Mouse (Mus musculus): ENCODE results near the gene Cym. TPM values are rescaled to one million over a fixed set of nuclear protein-coding genes. Genes with fewer than 3 reads are reported as not detected.

Gene Cym
- total RNA-seq (2021): 1 to 10 TPM in 1 of 2 experiments, under 1 TPM in 1; 0.31 to 2.1 TPM
- long read RNA-seq, experiment 1, partial matches to known transcripts: 2 of 3 reads
- long read RNA-seq, experiment 1, other reads (novel, unspliced or antisense): 1 of 3 reads
- long read RNA-seq, experiment 2: 0 reads

DNA sequence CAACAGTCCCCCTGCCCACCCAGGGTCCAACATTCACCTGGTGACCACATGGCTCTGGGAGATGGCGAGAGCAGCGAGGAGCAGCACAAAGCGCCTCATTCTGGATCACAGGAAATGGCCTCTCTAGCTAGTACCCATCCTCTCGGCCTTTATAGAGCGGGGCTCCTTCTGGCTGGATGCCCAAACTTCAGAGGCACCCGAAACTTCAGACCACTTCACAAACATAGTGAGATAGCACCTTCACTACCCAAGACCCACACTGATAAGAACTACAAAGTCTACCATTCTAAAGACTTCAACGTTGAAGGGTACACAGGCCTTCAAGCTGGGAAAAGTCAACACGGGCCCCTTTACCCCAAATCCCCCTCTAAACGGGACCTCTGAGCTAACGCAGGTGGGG lies at the start of gene Cym:
Gene Cym (minus strand): TSS at position 125 of the 400 bp plus-strand sequence.
- no peak for DNase-seq (ENCODE audit: low spot score in 2 of 2)

DNA sequence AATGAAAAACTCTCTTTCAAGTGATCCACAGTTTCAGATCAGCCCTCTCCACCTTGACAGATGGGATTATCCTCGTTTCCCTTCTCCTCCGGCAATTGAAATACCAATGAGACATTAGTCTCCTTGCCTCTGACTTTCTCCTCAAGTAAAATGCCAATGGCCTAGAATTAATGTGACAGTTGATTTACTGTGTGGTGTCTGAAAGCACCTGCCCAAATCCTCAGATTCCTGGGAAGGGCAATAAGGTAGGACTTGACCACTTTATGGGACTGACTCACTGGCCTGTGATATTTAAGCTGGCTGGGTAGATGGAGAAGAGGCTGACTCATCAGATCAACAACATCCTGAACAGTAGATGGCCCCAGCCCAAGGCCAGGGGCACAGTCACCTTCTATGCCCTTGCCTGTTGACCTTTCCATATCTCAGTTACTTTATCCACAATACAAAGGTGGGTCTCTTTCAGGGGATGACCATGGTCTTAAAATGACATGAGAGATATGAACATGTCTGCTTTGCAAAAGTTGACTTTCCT lies 45.3 kb upstream of the Cym start:
- DNase-seq (ENCODE audit: low spot score in 2 of 2): no peak

DNA sequence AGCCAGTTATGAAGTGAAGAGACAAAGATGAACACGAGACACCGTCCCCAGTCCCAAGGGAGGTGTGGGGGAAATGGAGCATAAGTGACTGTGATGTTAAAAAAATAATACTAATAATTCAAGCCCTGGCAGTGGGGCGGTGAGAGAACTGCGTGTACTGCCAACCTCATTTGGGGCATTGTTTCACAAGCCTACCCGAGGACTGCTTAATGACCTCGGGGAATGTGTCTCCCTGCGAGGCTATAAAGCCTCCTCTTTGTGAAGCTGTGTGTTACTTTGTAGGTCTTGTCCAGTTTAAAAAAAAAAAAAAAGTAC lies 40.3 kb upstream of the Cym start:
- no peak for DNase-seq (ENCODE audit: low spot score in 2 of 2)

DNA sequence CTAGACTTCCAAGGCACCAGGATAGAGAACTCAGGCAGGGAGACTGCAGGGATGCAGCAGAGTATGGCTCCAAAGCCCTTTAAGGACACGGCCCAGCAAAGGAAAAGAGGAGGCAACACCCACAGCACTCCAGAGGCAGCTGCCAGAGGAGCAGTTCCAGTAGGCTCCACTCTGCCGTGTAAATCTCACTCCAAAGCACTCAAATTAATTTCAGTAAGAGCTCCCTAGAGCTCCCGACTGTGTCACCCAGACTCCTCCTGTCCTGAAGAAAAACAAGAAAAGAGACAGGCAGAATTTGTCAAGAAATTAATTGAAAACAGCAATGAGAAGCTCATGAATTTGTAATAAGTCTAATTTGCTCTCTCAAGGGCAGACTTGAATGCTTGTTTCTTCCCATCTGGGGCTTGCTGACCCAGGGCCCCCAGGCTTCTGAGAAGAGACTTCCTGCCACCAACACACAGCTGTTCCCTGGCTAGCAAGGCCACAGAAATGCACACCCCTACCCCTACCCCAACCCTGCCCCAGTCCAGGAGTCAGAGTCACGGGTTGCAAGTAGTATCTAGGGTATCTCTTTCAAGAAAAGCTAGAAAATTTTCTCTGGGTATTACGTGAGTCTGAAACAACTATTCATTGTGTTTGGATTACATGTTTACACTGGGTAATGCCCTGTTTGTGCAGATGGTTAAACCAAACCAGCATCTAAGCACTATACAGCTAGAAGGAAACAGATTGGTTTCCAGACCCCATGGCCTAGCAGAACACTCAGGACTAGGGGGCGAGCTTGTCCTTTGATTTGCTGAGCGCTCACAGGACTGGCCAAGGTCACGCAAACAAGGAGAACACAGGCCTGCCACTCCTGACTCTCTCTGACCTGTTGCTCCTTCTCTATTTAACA lies 39.7 kb upstream of the Cym start:
- DNase-seq (ENCODE audit: low spot score in 2 of 2): no peak

DNA sequence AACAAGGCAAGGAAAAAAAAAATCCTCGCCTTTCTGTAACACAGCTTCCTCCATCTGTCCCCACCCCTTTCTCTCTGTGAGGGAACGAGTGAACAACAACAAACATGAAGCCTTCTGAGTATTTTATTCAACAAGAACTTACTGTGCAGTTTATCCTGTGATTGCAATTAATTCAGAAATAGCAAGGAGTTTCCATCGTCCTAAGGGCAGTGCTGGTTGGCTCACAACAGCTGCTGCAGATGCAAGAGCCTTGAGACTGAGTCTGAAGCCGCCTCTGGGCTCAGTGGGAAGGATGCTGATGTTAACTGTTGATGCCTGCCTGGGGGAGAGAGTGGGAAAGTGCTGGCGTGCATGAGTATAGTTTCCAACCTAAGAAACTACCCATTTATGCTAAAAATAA lies 36.4 kb upstream of the Cym start:
- DNase-seq (ENCODE audit: low spot score in 2 of 2): no peak

DNA sequence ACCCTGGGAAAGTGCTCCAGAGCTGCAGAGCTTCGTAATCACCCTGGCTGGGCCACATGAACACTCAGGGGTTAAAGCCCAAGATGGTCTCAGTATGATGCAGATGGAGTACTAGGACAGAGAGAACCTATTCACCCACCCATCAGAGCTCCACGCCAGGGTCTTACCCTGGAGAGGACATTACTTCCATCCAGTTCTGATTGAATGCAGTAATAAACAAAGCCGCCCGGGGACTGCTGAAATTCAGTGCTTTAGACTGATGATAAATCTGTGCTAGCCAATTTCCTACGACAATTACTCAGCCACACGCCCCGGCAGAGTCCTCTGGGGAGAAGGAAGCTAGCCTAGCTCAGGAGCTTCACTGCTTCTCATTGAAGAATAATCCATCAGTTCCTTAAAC lies 35.2 kb upstream of the Cym start:
- no peak for DNase-seq (ENCODE audit: low spot score in 2 of 2)

DNA sequence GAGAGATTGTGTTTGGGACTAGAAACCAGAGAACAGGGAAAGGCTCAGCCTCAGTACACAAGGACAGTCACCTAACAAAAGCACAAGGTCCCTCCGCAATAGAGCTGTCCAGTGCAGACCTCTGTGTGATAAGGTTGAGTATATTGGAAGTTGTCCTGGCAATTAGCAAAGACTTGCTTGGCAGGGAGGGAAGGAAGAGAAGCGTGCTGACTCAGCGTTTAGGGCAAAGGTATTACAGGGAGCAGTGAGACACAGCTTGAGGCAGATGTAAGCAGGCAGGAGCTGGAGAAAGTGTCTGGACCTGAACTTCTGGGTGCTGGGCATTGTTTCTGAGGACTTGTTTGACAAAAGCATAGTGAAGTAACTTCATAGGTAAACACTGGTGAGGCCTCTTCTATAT lies 34.5 kb upstream of the Cym start:
- no peak for DNase-seq (ENCODE audit: low spot score in 2 of 2)

DNA sequence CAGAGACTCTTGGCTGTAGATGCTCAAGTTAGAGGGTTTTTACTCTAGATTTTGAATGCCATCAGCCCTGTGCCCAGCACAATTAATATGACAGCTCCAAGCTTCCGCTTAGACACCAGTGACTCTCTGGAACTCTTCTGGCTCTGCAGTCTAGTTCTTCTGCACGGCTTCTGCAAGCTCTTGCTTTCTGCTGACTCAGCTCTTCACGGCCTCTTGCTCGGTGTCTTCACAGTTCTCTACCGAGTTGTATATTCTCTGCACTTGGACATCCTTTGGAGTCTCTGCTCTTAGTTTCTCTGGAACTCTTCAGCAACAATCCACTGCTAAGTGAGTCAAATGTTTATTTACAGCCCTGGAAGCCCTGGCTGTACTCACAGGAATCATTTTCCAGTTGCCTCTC lies 32.4 kb upstream of the Cym start:
- DNase-seq (ENCODE audit: low spot score in 2 of 2): no peak

DNA sequence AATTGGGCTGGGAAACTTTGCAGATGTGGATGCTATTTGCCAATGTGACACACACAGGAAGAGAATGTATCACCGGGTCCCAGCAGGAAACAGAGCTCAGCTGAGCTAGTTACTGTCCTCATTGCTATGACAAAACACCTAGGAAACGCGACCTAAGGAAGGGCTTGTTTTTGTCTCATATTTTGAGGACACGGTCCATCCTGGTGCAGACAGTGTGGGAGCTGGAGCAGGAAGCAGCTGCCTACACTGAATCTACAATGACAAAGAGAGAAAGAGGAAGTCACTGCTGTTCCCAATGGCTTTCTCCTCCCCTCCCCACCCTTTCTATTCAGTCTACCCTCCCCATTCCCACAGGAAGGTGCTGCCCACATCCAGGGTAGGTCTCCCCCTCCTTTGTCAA lies 30.5 kb upstream of the Cym start:
- no peak for DNase-seq (ENCODE audit: low spot score in 2 of 2)

DNA sequence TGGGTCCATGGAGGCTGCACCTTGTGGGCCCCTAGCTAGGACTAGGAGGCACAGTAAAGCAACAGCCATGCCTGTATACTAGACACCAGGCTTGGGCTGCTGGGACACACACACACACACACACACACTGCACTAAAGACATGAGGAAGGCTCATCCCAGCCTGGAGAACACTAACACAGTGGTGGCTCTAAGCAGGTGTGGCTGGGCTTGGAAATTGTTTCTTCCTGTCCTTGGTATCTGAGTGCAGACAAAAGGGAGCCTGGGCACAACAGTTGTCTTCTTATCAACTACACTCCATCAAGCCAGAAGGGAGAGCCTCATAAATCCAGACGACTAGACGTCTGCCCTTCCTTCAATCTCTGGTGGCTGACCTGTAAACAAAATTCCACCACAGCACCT lies 28.8 kb upstream of the Cym start:
- DNase-seq (ENCODE audit: low spot score in 2 of 2): no peak

DNA sequence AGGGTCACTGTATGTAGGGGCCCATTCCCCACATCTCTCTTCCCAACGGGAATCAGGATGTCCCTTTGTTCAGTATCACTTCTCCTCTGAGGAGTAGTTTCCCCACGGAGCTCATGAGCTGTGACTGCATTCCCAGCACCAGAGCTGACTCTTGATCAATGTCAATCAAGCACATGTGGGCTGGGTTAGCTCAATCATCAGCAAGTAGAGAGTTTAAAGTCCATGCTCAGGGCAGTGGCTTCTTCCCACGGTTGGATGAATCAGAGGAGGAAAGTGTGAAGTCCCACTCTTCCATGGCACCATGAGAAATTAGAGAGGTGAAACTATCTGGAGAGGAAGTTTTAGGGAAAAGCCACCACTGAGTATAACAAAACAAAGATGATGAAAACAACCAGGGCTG lies 27.5 kb upstream of the Cym start:
- no peak for DNase-seq (ENCODE audit: low spot score in 2 of 2)

DNA sequence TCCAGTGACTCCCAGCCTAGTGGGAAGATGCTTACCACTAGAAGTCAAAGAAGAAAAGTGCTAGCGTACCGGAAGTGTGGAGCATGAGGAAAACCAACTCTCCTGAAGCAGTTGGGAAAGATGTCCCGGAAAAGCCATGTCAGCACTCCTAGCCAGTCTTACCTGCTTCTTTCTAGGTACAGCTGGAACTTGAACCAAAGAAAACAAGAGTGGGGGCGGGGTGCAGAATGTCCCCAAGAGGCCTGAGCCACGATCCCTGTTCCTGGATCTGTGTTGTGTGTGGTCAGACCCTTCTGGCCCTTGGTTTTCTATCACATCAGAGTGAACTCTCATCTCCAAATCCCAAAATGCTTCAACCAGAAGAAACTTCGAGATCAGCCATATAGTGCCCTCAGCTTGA lies 25.3 kb upstream of the Cym start:
- no peak for DNase-seq (ENCODE audit: low spot score in 2 of 2)

DNA sequence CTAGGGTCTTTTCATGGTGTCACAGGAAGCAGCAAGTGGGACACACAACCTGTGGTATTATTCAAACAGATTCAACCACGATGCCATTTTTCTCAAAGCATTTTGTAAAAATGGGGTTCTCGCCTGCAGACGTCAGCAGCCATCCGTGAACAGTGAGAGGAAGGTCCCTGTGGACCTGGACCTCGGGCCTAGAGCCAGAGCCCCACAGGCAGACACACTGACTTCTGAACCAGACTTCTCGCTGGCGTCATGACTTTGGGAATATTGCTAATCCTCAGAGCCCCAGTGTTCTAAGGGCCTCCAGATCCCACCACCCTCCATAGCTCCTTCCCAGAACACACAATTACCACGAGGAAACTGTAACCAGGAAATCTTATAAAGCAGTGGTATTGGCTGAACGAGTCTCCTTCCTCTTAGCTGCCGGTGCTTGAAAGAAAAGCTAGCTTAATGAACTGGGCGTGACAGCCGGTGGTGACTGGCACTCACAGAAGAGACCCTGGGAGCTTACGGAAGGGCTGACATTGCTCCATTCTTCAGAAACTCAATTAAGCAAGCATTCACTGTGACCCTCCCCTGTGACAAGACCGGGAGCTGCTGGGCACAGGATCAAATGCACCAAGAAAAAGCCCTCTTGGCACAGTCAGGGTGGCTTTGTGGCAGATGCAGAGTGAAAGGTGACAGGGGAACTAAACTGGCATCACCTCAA lies 20.0 kb upstream of the Cym start:
- DNase-seq (ENCODE audit: low spot score in 2 of 2): no peak

DNA sequence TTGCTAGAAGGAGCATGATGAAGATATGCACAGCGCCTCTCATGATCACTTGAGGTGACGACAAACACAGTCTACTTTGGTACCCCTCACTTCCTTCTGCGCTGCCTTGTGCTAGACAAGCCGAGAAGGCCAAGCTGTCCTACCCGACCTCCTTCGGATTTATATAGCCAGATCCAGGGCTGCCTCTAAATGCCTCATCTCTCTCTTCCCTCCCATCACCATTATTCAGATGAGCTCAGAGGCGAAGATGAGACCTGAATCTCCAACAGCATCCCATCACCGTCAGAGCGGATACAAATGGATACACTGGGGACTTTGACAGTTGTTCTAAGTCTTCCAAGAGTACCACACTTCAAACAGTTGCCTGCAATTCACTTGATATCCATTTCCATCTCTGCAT lies 18.1 kb upstream of the Cym start, which contains the start of gene Prok1:
Gene Prok1 (minus strand): TSS at position 101 of the 400 bp plus-strand sequence.
- DNase-seq (ENCODE audit: low spot score in 2 of 2): no peak

DNA sequence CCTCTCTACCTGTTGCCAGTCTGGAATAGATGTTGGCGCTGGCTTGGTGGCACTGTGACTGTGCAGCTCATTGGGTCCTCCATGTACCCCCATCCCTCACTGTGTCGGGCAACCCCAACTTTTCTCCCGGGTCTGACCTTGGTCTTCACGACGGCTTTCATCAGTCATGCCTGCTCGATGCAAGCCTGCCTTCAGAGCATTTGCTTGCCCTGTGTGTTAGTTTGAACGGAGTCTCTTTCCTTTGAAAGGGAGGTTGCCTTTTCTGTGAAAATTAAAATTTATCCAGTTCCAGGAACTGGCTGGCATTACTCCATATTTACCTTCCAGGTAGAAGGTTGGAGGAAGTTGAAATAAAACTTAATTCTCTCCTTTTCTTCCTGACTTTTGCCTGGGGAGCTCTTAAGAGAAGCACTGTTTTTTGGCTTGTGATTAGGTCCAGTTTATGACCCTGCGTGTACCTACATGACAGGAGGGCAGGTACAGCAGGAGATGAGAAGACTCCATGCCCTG lies 17.0 kb upstream of the Cym start:
- DNase-seq (ENCODE audit: low spot score in 2 of 2): no peak

DNA sequence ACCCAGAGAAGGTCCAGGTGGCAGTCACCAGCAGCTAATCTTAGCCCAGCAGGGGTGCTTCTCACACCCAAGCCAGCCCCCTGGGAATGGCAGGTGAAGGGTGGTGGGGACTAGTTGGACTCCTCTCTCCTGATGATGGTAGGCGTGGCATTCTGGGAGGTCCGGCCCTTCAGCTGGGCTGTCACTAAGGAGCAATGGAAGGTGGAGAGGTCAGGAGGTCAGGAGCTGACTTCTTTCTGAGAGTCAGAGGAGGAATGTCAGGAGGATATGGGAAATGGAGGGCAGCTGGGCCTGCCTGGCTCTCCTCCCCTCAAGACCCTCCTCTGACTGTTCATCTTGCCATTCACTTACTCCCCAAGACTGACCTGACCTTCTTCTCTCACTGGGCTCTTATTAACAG lies 16.5 kb upstream of the Cym start:
- DNase-seq (ENCODE audit: low spot score in 2 of 2): no peak

DNA sequence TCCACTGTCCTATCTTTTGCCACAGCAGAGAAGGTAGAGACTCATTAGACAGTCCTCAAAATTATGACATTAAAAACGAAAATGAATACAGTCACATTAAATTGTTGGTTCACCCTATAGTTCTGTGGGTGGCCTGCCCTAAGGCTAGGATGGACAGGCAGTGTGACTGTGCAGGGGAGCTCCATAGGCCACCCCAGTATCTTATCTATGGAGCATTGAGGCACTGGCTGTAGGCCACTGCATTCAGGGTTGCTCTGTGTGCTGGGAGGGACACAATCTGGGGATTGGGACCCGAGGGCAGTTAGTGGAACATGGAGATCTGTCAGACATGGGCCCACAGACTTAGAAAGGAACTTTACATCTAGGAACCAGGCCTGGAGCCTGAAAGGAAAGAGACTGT lies 12.4 kb upstream of the Cym start:
- no peak for DNase-seq (ENCODE audit: low spot score in 2 of 2)

DNA sequence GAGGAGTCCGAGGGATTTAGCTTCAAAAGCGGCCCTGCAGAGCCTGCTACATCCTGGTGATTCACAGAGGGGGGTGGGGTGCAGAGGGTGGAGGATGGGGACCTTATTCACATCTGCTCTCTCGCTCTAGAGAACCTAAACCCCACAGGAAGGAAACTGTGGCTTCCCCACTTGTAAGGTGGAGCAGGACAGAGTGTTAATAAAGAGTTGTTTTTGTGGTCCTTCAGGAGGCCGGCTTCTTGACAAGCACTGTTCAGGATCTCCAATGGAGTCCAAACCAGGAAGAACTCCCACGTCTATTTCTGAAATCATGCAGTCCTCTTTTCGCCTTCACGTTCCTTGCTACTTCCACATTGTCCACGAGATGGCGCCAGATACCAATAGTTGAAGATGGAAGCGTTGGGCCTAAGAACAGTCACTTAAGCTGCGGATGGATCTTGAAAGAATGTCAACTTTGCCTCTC lies 11.8 kb upstream of the Cym start:
- peak; percentile 65 for DNase-seq (ENCODE audit: low spot score in 2 of 2)

DNA sequence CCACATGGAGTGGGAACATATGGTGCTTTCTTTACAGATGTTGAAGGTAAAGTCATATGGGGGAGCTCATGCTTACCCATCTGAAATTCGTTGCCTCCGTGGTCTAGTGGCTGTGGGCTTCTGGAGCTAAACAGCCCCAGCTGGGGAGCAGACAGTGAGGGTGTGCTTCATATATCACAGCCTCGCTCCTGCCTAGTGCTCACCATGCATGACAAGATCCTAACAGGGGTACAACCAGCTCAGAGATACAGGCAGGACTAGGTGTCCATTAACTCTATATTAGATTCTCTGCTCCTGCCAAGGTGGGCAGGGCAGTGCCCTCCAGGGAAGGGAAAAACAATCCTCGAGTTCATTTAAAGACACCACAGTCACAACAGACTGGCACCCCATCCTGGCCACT lies 9.7 kb upstream of the Cym start:
- DNase-seq (ENCODE audit: low spot score in 2 of 2): no peak

DNA sequence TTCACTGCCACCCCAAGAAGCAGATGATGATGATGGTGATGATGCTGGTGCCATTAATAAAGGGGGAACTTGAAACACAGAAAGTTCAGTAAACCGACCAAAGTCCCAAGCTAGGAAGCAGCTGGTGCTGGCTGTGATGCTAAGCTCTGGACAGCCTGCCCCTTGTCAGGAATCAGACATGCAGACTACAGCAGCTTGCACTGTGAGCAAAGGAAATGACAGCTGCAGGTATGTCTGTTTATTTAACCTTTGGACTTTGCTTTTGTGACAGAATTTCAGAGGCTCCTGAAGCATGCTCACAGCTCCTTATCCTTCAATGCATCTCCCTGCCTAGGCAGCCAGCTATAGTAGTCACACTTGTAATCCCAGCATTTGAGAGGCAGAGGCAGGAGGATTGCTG lies 9.0 kb upstream of the Cym start, which contains the start of gene A630076J17Rik:
Gene A630076J17Rik (plus strand): TSS at position 88 of the 400 bp plus-strand sequence.
- DNase-seq (ENCODE audit: low spot score in 2 of 2): no peak

DNA sequence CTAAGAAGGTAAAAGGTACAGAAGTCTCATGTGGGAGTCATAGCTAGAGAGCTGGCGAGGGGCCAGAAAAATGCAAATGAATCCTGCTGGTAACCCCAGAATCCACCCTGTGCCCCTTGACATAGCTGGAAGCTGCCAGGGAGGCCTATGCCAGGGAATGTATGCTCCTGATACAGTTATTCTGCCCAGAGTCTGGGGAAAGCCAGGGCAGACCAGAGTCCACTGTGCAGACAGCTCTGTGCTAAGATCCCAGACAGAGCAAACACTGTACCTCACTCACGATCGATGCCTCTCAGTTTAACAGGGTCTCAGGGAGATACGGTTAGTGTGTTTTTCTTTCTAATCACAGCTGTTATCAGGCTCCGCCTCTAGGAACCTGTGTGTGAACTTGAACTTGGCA lies 8.3 kb upstream of the Cym start:
- DNase-seq (ENCODE audit: low spot score in 2 of 2): peak in 1 of 2 experiments; percentile 6

DNA sequence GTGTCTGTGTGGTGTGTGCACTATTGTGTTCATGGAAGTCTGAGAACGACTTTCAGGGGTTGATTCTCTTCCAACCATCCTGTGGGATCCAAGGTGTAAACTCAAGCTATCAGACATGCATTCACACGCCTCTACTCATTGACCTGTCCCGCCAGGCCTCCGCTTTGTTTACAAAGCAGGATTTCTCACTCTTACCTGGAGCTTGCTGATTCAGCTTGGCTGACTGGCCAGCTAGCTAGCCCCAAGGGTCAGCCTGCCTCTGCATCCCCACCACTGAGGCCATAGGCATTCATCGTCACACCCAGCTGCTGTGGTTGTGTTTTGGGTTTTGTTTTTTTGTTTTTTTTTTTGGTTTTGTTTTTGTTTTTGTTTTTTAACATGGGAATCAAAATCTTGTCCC lies 7.7 kb upstream of the Cym start:
- no peak for DNase-seq (ENCODE audit: low spot score in 2 of 2)

Measured in adrenal gland, postnatal 4 days (tissue).